Mouse (Mus musculus): Measurements from ENCODE around the gene Lrp8.

The Lrp8 gene

GRCm38 (mm10) chr4:107802185-107802449 lies at the start of gene Lrp8:
Gene Lrp8 (plus strand): TSS chr4:107802261.
- DNase-seq = no peak

GRCm38 (mm10) chr4:107756222-107756621 lies 45.8 kb upstream of the Lrp8 start:
- DNase-seq = no peak

- no peak for DNase-seq
Measured at GRCm38 (mm10) chr4:107757487-107758470, 44.3 kb upstream of the Lrp8 start.

- DNase-seq = no peak
Measured at GRCm38 (mm10) chr4:107758938-107759337, 43.1 kb upstream of the Lrp8 start.

- no peak for DNase-seq
Measured at GRCm38 (mm10) chr4:107763001-107763400, 39.1 kb upstream of the Lrp8 start.

- no peak for DNase-seq
Measured at GRCm38 (mm10) chr4:107763598-107763997, 38.5 kb upstream of the Lrp8 start.

GRCm38 (mm10) chr4:107765196-107765813 lies 36.8 kb upstream of the Lrp8 start:
- no peak for DNase-seq

GRCm38 (mm10) chr4:107766182-107766581 lies 35.9 kb upstream of the Lrp8 start:
- DNase-seq = no peak

- DNase-seq = no peak
Measured at GRCm38 (mm10) chr4:107772122-107772825, 29.8 kb upstream of the Lrp8 start.

GRCm38 (mm10) chr4:107774868-107775267 lies 27.2 kb upstream of the Lrp8 start:
- DNase-seq = no peak

GRCm38 (mm10) chr4:107775672-107776071 lies 26.4 kb upstream of the Lrp8 start:
- DNase-seq = no peak

- no peak for DNase-seq
Measured at GRCm38 (mm10) chr4:107776990-107777673, 24.9 kb upstream of the Lrp8 start.

GRCm38 (mm10) chr4:107783541-107783940 lies 18.5 kb upstream of the Lrp8 start:
- no peak for DNase-seq

GRCm38 (mm10) chr4:107788841-107789240 lies 13.2 kb upstream of the Lrp8 start:
- DNase-seq = no peak

GRCm38 (mm10) chr4:107800801-107801200 lies 1.3 kb upstream of the Lrp8 start:
- DNase-seq = no peak

GRCm38 (mm10) chr4:107801366-107802184 lies 486 bp upstream of the Lrp8 start:
- peak; percentile 87 for DNase-seq

GRCm38 (mm10) chr4:107802450-107803331 lies 630 bp downstream of the Lrp8 start:
- peak; percentile 66 for DNase-seq

GRCm38 (mm10) chr4:107803351-107804106 lies 1.5 kb downstream of the Lrp8 start:
- peak; percentile 79 for DNase-seq

- peak; percentile 14 for DNase-seq
Measured at GRCm38 (mm10) chr4:107805491-107805890, 3.4 kb downstream of the Lrp8 start.

- DNase-seq = no peak
Measured at GRCm38 (mm10) chr4:107807796-107808195, 5.7 kb downstream of the Lrp8 start.
